Mouse (Mus musculus): ENCODE results near the gene Ercc6. TPM values are rescaled to one million over a fixed set of nuclear protein-coding genes. Genes with fewer than 3 reads are reported as not detected.

Gene Ercc6
- polyA plus RNA-seq, 1 experiment from 2014 or later: 16.1 TPM

DNA sequence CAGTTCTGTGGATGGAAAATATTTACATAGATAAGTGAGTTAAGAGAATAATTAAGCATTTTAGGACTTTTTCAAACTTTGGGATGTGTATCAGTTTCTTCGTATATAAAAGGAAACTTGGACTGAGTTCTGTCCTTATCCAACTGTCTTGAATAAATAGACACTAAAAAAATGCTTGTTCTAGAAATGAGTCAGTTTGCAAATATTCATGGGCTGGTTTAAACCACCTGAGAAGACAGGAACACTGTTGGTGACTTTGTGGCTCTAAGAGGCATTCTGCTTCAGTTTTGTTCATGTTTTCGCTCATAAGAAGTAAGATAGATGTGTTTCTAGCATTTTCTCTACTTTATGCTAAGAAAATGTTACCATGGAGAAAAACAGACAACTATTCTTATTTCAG is 5.2 kb downstream of the Ercc6 start:
- H3K27me3 ChIP-seq: no peaks in the 10 kb centered on the region
- no peak for TF ChIP-seq CTCF (IDR thresholded peaks at IDR 0.05)
- POLR2A ChIA-PET: no interaction called here
- no peak for ATAC-seq
- no peak for DNase-seq (ENCODE audit: low read depth, low spot score)
- in situ Hi-C loops (cut with MboI; ENCODE audit: low pct_unique_long_range_greater_than_20kb): no loop called here
- CTCF ChIA-PET: interaction anchor here (1.2 to 2.5 kb wide), 2 partner anchors 10 to 23 kb away, joined by 3 to 10 read pairs; no protein-coding TSS in a partner anchor

DNA sequence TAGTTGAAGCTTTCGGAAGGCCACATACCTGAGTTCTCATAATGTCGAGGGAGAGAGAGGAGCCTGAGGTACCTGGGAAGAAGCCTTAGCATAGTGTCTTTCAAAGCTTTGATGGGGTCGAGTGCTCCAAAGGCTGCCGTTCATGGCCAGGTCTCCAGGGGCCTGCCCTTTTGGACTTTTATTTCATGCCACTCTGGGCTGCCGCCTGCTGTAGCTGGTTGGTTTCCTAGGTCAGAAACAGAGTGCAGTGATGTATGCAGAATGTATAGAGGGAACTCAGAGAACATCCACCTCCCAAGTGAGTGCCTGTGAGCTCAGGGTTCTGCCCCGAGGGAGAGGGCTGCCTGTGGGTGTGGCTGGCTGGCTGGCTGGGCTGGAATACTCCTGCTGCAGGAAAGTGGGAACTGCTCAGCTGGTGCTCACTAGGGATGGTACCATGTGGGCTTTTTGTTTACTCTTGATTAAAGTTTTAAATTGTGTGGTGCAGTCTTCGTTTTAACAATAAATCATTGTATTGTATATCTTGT is 7.1 kb downstream of the Ercc6 start:
- POLR2A ChIA-PET: no interaction called here

DNA sequence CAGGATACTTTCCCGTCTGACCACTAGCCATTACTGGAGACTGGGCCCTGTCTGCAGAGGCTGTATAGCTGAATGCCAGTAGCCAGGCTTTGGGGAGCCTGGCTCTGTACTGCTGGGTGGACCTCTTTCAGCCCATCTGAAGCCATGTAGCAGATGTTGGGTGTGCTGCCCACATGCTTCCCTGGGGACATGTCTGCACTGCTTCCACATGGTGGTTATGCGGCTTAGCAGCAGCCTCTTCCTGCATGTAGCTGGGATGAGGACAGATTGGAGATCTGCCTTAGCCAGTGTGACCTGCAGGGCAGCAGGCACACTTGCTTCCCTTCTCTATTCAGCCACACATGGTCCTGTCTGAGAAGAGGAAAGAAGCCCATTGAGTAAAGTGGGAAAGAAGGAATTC is 9.0 kb downstream of the Ercc6 start:
- ChIA-PET CTCF (interaction anchor here (1.2 to 6.9 kb wide), 2 partner anchors 9 to 13 kb away, joined by 6 to 37 read pairs; no protein-coding TSS in a partner anchor), POLR2A (no interaction called here)
- no peak for ATAC-seq
- no peak for TF ChIP-seq CTCF (IDR thresholded peaks at IDR 0.05)
- no peaks in the 10 kb centered on the region for H3K27me3 ChIP-seq
- no peak for DNase-seq (ENCODE audit: low read depth, low spot score)
- in situ Hi-C loops (cut with MboI; ENCODE audit: low pct_unique_long_range_greater_than_20kb): no loop called here

More for the DNA sequence above, 7.1 kb downstream of the Ercc6 start:
- H3K27me3 ChIP-seq: no peaks in the 10 kb centered on the region
- DNase-seq (ENCODE audit: low read depth, low spot score) (no peak), ATAC-seq (no peak)
- in situ Hi-C loops (cut with MboI; ENCODE audit: low pct_unique_long_range_greater_than_20kb): no loop called here
- no peak for TF ChIP-seq CTCF (IDR thresholded peaks at IDR 0.05)
- CTCF ChIA-PET: interaction anchor here (1.3 to 6.9 kb wide), 5 partner anchors 8 to 67 kb away, joined by 3 to 37 read pairs (median 10); no protein-coding TSS in a partner anchor

DNA sequence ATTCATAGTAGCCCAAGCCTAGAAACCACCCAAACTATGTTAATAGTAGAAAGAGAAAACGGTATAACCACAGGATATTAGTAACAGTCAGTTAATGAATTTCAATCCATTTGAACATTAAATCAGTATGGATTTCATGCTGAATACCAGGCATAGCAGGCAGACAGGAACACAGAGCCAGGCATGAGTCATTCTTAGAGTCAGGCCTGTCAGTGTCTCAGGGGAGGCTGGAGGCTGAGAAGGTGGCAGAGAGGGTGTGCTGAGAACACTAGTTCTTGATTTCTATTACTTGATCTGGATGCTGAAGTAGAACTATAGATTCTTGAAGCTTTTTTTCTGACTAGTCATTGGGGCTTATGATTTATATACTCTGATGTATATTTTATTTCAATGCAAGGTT is 10.8 kb downstream of the Ercc6 start:
- DNase-seq (ENCODE audit: low read depth, low spot score) (no peak), ATAC-seq (peak; percentile 84)
- no peak for TF ChIP-seq CTCF (IDR thresholded peaks at IDR 0.05)
- ChIA-PET POLR2A (interaction anchor here (0.6 to 0.7 kb wide), 2 partner anchors 8 to 303 kb away, joined by 3 read pairs; no protein-coding TSS in a partner anchor), CTCF (interaction anchor here (6.9 kb wide), 1 partner anchor 11 kb away, joined by 37 read pairs; no protein-coding TSS in a partner anchor)
- H3K27me3 ChIP-seq: no peaks in the 10 kb centered on the region
- in situ Hi-C loops (cut with MboI; ENCODE audit: low pct_unique_long_range_greater_than_20kb): no loop called here

DNA sequence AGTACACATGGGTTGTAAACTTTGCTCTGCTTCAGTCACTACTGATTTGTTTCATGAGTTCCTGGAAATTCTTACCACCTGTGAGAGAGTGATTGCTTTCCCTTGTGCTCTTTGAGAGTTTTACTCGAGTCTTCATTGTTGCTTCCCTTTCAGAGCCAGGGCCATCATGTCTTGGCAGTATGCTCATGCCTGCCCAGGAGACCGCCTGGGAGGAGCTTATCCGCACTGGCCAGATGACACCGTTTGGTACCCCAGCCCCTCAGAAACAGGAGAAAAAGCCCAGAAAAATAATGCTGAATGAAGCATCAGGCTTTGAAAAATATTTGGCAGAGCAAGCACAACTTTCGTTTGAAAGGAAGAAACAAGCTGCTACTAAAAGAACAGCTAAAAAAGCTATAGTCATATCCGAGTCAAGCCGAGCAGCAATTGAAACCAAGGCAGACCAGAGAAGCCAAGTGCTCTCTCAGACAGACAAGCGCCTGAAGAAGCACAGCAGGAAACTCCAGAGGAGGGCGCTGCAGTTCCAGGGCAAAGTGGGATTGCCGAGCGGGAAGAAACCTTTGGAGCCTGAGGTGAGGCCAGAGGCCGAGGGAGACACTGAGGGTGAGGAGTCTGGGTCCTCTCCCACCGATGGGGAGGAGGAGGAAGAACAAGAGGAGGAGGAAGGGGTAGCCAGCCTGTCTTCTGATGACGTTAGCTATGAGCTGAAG is 12.8 kb downstream of the Ercc6 start:
- in situ Hi-C loops (cut with MboI; ENCODE audit: low pct_unique_long_range_greater_than_20kb): no loop called here
- POLR2A ChIA-PET: interaction anchor here (0.7 kb wide), 1 partner anchor 12 kb away, joined by 3 read pairs; no protein-coding TSS in a partner anchor
- no peak for ATAC-seq
- CTCF ChIA-PET: interaction anchor here (1.6 to 6.9 kb wide), 2 partner anchors 9 to 16 kb away, joined by 3 to 37 read pairs; no protein-coding TSS in a partner anchor
- DNase-seq (ENCODE audit: low read depth, low spot score): no peak
- no peaks in the 10 kb centered on the region for H3K27me3 ChIP-seq
- no peak for TF ChIP-seq CTCF (IDR thresholded peaks at IDR 0.05)

DNA sequence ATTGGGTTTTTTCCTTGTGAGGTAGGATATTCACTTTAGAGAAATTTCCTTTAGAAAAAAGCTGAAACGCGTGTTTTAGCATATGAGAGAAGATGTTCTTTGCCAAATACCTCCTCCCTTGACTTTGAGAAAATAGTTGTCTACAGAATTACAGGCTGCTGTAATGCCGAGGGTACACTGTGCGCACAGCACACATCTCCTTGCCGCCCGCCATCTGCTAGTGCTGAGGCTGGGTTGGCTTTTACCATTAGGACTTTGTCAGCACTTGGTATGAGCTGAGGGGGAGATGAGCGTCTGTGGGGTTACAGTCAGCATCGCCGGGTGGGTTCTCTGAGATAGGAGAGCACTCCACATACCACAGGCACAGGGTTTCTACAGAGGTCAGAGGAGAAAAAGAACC is 13.9 kb downstream of the Ercc6 start:
- ChIA-PET CTCF (interaction anchor here (1.0 to 1.8 kb wide), 3 partner anchors 15 to 298 kb away, joined by 3 to 5 read pairs (median 3); no protein-coding TSS in a partner anchor), POLR2A (no interaction called here)
- in situ Hi-C loops (cut with MboI; ENCODE audit: low pct_unique_long_range_greater_than_20kb): no loop called here
- ATAC-seq (no peak), DNase-seq (ENCODE audit: low read depth, low spot score) (no peak)
- H3K27me3 ChIP-seq: no peaks in the 10 kb centered on the region
- no peak for TF ChIP-seq CTCF (IDR thresholded peaks at IDR 0.05)

DNA sequence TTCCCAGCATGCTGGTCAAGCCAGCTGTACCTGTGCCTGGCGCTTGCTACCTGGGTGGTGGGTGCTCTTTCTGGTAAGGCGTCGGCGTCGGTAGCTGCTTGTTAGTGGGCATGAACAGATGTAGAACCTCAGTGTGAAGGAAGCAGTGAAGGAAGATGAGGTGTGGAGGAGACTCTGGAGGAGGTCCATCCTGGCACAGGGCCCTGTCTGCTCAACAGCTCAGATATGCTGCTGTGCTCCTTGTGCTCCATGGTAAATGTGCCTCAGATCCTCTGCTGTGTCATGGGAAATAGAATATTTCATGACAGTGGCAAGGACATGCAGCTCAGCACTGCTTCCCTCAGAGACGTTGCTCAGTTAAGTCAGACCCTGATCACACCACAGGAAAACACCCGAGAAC is 15.7 kb downstream of the Ercc6 start:
- no peaks in the 10 kb centered on the region for H3K27me3 ChIP-seq
- DNase-seq (ENCODE audit: low read depth, low spot score): no peak
- ATAC-seq: no peak
- TF ChIP-seq CTCF (IDR thresholded peaks at IDR 0.05): no peak
- in situ Hi-C loops (cut with MboI; ENCODE audit: low pct_unique_long_range_greater_than_20kb): no loop called here
- POLR2A ChIA-PET: no interaction called here
- CTCF ChIA-PET: interaction anchor here (1.3 to 2.7 kb wide), 4 partner anchors 9 to 55 kb away, joined by 4 to 10 read pairs (median 5); no protein-coding TSS in a partner anchor

DNA sequence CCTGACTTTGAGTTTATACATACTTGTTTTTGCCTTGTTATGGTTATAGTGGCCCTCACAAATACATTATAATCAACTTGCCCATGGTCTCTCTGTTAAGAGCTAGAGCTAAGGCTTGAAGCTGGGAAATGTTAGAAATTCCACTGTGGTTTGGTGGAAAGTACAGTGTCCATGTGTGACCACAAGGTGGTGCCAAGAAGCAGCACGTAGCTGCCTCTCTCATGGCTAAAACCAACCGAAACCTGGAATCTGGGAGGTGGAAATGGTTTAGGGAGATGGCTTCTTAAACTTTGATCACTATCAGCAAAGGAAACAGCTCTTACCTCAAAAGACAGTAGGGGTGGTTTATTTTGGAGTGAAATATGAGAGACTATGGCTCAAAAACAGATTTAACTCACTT is 17.6 kb downstream of the Ercc6 start:
- ChIA-PET POLR2A (interaction anchor here (0.7 to 1.0 kb wide), 3 partner anchors 10 to 56 kb away, joined by 3 read pairs; no protein-coding TSS in a partner anchor), CTCF (interaction anchor here (0.7 to 3.4 kb wide), 15 partner anchors 9 to 60 kb away, joined by 3 to 28 read pairs (median 5); no protein-coding TSS in a partner anchor)
- TF ChIP-seq CTCF (IDR thresholded peaks at IDR 0.05): peak; percentile 82
- in situ Hi-C loops (cut with MboI; ENCODE audit: low pct_unique_long_range_greater_than_20kb): loop anchor here (5.0 kb wide), 1 partner anchor 61 kb away; no protein-coding TSS in a partner anchor
- ATAC-seq (peak; percentile 73), DNase-seq (ENCODE audit: low read depth, low spot score) (no peak)
- H3K27me3 ChIP-seq: no peaks in the 10 kb centered on the region

DNA sequence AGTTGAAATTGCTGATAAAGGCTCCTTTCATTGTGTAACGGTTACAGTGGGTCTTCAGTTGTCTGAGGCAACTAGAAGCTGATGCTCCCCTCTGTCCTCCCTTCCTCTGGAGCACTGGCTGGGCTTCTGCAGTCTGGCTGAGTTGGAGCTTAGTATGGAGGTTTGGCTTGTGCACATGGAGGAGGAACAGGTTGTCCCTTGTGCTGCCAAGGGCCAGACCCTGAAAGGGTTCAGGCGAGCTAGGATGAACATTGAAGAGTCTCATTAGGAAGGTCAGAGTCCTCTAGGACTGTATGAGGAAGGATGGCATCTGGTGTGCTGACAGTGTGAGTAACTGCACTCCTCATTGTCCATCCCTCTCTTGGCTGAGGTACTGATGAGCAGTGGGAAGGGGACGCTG is 18.1 kb downstream of the Ercc6 start:
- ChIA-PET POLR2A (interaction anchor here (0.7 to 1.0 kb wide), 3 partner anchors 9 to 56 kb away, joined by 3 read pairs; no protein-coding TSS in a partner anchor), CTCF (interaction anchor here (1.1 to 3.4 kb wide), 12 partner anchors 9 to 60 kb away, joined by 3 to 28 read pairs (median 5); no protein-coding TSS in a partner anchor)
- H3K27me3 ChIP-seq: no peaks in the 10 kb centered on the region
- DNase-seq (ENCODE audit: low read depth, low spot score) (no peak), ATAC-seq (no peak)
- in situ Hi-C loops (cut with MboI; ENCODE audit: low pct_unique_long_range_greater_than_20kb): loop anchor here (5.0 kb wide), 1 partner anchor 61 kb away; no protein-coding TSS in a partner anchor
- TF ChIP-seq CTCF (IDR thresholded peaks at IDR 0.05): no peak

DNA sequence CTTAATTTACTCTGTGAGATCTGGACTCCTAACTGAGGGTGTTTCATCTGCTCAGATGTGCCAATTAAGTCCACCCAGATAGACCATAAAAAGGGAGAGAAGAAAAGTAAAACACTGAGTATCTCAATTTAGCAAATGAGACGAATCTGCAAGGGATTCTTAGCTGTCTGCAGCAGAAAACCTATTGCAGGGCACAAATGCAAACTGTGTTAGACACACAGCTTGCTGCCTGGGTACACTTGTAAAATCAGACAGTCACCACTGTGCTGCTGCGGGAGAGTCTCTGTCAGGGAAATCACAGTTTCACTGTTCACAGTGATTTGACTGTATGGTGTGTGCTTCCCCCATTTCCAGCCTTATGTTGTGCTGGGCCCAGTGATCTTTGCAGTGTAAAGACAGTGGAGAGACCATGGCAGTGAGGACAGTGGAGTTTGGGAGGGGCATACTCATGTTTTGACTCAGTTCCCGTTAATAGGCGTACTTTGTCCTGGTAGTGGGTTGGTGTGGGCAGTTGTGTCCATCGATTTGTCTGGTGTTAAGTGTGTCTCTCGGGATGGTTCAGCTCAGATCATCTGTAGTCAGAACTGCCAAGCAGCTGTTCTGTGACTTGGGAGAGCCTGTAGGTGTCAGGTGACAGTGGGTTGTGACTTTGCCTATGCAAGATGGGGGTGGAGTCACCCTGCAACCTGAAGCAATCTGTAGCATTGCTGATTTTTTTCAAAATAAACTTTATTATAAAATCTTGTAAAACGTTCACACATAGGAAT is 19.2 kb downstream of the Ercc6 start:
- ChIA-PET CTCF (interaction anchor here (1.0 to 4.9 kb wide), 4 partner anchors 8 to 18 kb away, joined by 3 to 37 read pairs (median 16); no protein-coding TSS in a partner anchor), POLR2A (no interaction called here)
- TF ChIP-seq CTCF (IDR thresholded peaks at IDR 0.05): no peak
- in situ Hi-C loops (cut with MboI; ENCODE audit: low pct_unique_long_range_greater_than_20kb): loop anchor here (5.0 kb wide), 1 partner anchor 60 kb away; no protein-coding TSS in a partner anchor
- no peaks in the 10 kb centered on the region for H3K27me3 ChIP-seq
- DNase-seq (ENCODE audit: low read depth, low spot score) (no peak), ATAC-seq (no peak)

All from Patski (cell line).